Mouse (Mus musculus) midbrain, embryonic 12.5 days (tissue): ENCODE results near the gene Gba. TPM values are rescaled to one million over a fixed set of nuclear protein-coding genes. Genes with fewer than 3 reads are reported as not detected.

ENCODE experiments used
- ATAC-seq: fragments of 200-750 bp; cut with Nextera tagmentation; 2 replicates; pipeline ENCODE4 v1.8.0; 2017; ENCODE audit warnings: low read depth, moderate TSS enrichment, moderate library complexity; ENCODE audit not compliant: low FRiP score
- H3K27ac ChIP-seq: fragments of 300-500 bp; sonication (generic); replicated peaks from 2 replicates; pipeline ENCODE4 v1.5.1; 2016; ENCODE audit warnings: mild to moderate bottlenecking
- H3K27me3 ChIP-seq: fragments of 300-500 bp; sonication (generic); 2 replicates; pipeline ENCODE4 v1.6.1; 2016; ENCODE audit warnings: mild to moderate bottlenecking
- H3K36me3 ChIP-seq: fragments of 300-500 bp; sonication (generic); 2 replicates; pipeline ENCODE4 v1.6.1; 2016
- H3K4me1 ChIP-seq: fragments of 300-500 bp; sonication (generic); 2 replicates; pipeline ENCODE4 v1.6.1; 2016
- H3K4me2 ChIP-seq: fragments of 300-500 bp; sonication (generic); replicated peaks from 2 replicates; pipeline ENCODE4 v1.6.1; 2016; ENCODE audit warnings: mild to moderate bottlenecking, moderate library complexity
- H3K4me3 ChIP-seq: fragments of 300-500 bp; sonication (generic); 2 replicates; pipeline ENCODE4 v1.5.1; 2016; ENCODE audit warnings: mild to moderate bottlenecking
- H3K9ac ChIP-seq: fragments of 300-500 bp; sonication (generic); replicated peaks from 2 replicates; pipeline ENCODE4 v1.6.1; 2016; ENCODE audit warnings: mild to moderate bottlenecking, moderate library complexity
- H3K9me3 ChIP-seq: fragments of 300-500 bp; sonication (generic); 2 replicates; pipeline ENCODE4 v1.6.1; 2016; ENCODE audit warnings: mild to moderate bottlenecking
- WGBS: fragments of 180-500 bp; shearing (Covaris S2); methylation state at CpG from one replicate; pipeline ENCODE4 v1.1.7; 2016; 5-methylcytosine and 5-hydroxymethylcytosine counted together
- polyA plus RNA-seq: library from polyadenylated mRNA; unstranded; fragments of >200 nt; fragmentation: Nextera tagmentation; extraction: Ambion mirVana; gene quantifications from 2 replicates; pipeline ENCODE4 v1.2.1, GENCODE M21; 2016

Gba gene
- polyA plus RNA-seq, 1 experiment from 2014 or later: 45.8 TPM

DNA sequence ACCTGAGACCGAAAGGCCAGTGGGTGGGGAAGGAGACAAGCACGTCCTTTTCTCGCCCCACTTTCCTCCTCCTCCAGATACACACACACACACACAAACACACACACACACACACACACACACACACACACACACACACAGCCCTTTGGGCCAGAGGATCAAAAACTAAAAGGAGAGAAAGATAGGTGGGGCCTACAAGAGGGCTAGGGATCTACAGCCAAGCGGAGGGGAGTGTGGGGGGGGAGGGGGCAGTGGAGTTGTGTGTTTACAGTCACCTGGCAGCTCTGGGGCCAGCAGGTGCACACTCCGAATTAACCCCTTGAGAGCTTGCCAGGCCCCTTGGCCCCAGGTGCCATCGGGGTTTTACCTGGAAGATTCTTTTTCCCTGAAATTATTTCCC lies 29.9 kb downstream of the Gba start:
- no peak overlapping the region for H3K4me2 ChIP-seq
- WGBS: 84% methylated on average over 6 of the region's 6 CpGs
- no peaks in the 10 kb centered on the region for H3K27me3 ChIP-seq
- no peak for ATAC-seq
- H3K4me1 ChIP-seq: peaks cover 18% of the 10 kb centered on the region
- no peak overlapping the region for H3K4me3 ChIP-seq
- no peaks in the 10 kb centered on the region for H3K9me3 ChIP-seq
- no peak overlapping the region for H3K27ac ChIP-seq
- peaks cover 39% of the 10 kb centered on the region for H3K36me3 ChIP-seq
- H3K9ac ChIP-seq: no peak overlapping the region

DNA sequence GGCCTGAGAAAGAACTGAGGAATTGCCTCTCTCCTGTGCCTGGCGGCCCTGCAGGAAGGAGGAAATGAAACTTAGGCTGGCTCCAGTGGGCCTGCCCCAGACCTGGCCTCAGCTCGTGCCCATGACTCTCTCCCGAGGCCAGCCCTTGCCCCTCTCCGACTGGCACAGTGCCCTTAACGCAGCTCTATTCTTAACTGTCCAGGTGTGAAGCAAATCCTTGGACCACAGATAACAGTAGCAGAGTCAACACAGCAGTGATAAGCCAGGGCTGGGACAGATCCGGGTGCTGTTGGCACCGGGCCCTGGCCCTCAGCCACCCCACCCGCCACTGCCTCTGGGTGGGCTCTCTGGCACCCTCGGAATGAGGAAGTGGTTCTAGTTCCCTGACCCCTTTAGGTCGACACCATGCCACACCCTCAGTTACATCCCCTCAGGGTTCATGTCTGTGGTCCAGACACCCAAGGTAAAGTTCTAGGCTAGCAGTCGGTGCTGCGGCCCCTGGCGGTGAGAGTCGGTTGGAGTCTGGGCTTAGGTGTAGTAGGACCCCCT lies 30.9 kb downstream of the Gba start:
- peaks cover 49% of the 10 kb centered on the region for H3K36me3 ChIP-seq
- no peak for ATAC-seq
- peaks cover 7% of the 10 kb centered on the region for H3K4me1 ChIP-seq
- 84% methylated on average over 14 of the region's 14 CpGs for WGBS
- no peak overlapping the region for H3K4me3 ChIP-seq
- no peaks in the 10 kb centered on the region for H3K9me3 ChIP-seq
- no peak overlapping the region for H3K9ac ChIP-seq
- no peaks in the 10 kb centered on the region for H3K27me3 ChIP-seq
- H3K27ac ChIP-seq: no peak overlapping the region
- H3K4me2 ChIP-seq: no peak overlapping the region

DNA sequence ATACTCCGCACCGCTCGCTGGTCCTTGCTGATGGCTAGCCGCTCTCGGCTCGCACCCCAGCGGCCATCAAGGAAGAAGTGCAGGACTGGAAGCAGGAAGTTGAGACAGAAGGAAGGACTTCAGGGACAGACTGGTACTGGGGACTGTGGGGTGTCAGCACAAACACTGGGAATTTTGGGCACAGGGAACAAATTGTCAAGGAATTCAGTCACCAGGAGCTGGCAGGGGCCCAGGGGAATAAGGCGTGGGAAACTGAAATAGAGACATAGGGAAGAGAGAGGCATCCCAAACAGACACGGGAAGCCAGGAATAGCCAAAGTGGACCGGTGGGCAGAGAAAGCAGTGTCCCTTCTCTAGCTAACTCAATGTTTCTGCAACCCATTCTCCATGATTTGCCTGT lies 33.8 kb downstream of the Gba start:
- Histone ChIP-seq H3K4me1 (no peaks in the 10 kb centered on the region), H3K9me3 (no peaks in the 10 kb centered on the region), H3K36me3 (peaks cover 69% of the 10 kb centered on the region), H3K9ac (no peak overlapping the region), H3K27me3 (no peaks in the 10 kb centered on the region), H3K27ac (no peak overlapping the region), H3K4me2 (no peak overlapping the region), H3K4me3 (no peak overlapping the region)
- no peak for ATAC-seq
- WGBS: 88% methylated on average over 10 of the region's 10 CpGs

DNA sequence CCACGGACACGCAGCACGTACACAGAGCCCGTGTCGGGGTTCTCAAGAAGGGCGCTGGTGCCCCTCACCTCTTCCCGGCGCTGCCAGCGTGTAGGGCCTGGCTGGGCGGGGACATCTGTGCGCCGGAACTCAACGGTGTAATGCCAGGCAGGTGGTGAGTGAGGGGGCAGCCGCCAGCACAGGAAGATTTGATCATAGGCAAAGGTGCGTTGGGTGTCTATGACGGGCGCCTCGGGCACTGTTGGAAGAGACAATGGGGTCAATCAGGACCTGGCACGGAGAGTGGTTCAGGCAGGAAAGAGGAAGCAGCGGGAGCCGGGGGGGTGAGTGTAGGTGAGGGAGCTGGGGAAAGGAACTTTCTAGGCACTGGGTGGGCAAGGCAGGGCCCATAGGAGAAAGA lies 35.0 kb downstream of the Gba start:
- WGBS: 96% methylated on average over 21 of the region's 21 CpGs
- H3K9ac ChIP-seq: no peak overlapping the region
- no peaks in the 10 kb centered on the region for H3K9me3 ChIP-seq
- H3K4me2 ChIP-seq: no peak overlapping the region
- peaks cover 3% of the 10 kb centered on the region; the same call in 1 of the 2 replicates for H3K4me1 ChIP-seq
- ATAC-seq: no peak
- no peak overlapping the region for H3K27ac ChIP-seq
- peaks cover 75% of the 10 kb centered on the region for H3K36me3 ChIP-seq
- H3K4me3 ChIP-seq: no peak overlapping the region
- no peaks in the 10 kb centered on the region for H3K27me3 ChIP-seq

DNA sequence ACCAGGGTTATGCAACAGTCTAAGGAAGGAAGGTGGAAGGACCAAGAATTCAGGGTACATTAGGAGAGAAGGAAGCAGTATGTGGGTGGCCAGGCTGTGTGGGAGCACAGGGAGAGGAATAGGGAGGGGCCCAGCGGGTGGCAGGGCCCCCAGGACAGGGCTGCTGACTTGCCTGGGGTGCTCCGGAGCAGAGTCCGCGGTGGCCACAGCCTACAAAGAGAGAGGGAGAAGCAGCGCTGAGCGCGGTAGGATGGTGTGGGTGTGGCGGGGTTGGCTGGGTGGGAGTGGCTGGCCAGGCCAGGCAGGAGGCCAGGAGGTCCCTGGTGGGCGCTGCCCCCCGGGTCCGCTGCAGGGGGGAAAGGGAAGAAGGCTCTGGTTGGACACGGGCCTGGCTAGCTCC lies 35.8 kb downstream of the Gba start:
- H3K9ac ChIP-seq: no peak overlapping the region
- no peaks in the 10 kb centered on the region for H3K9me3 ChIP-seq
- no peak for ATAC-seq
- H3K4me2 ChIP-seq: no peak overlapping the region
- H3K4me3 ChIP-seq: no peak overlapping the region
- no peak overlapping the region for H3K27ac ChIP-seq
- no peaks in the 10 kb centered on the region for H3K27me3 ChIP-seq
- H3K4me1 ChIP-seq: peaks cover 11% of the 10 kb centered on the region
- H3K36me3 ChIP-seq: peaks cover 74% of the 10 kb centered on the region
- WGBS: 66% methylated on average over 10 of the region's 12 CpGs

DNA sequence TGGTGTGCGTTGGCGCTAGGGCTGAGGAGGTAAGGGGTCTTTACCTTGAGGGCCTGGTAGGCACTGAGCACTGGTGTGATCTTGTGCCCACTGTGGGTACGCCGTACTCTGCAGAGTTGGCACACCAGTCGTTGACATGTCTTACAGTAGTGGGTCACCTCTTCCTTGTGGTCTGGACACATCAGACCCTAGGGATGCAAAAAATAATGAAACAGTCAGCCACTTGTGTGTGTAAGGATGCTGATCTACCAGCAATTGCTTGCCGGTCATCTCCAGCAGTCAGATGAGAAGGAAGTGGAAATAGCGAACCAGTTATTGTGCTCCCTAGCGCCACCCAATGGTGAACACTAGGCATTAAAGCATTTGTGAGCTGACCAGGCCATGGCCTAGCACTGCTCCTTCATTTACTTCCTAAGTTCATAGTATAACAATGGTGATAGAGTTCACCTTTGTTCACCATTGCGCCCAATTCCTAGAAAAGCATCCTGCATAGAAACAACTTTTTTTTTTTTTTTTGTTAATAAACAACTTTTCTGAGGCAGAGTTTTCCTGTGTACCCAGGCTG lies 39.7 kb downstream of the Gba start:
- no peak for ATAC-seq
- peaks cover 8% of the 10 kb centered on the region; the same call in 1 of the 2 replicates for H3K27me3 ChIP-seq
- no peaks in the 10 kb centered on the region for H3K9me3 ChIP-seq
- H3K9ac ChIP-seq: no peak overlapping the region
- H3K4me2 ChIP-seq: no peak overlapping the region
- H3K4me3 ChIP-seq: no peak overlapping the region
- WGBS: 74% methylated on average over 9 of the region's 9 CpGs
- peaks cover 38% of the 10 kb centered on the region for H3K36me3 ChIP-seq
- H3K27ac ChIP-seq: no peak overlapping the region
- peaks cover 43% of the 10 kb centered on the region for H3K4me1 ChIP-seq

GRCm38 (mm10) chr3:89243609-89244008 lies 40.9 kb downstream of the Gba start:
- peaks cover 47% of the 10 kb centered on the region for H3K4me1 ChIP-seq
- 13% methylated on average over 14 of the region's 14 CpGs for WGBS
- H3K4me2 ChIP-seq: peak overlapping the region; percentile 91
- peaks cover 26% of the 10 kb centered on the region for H3K36me3 ChIP-seq
- H3K27ac ChIP-seq: peak overlapping the region; percentile 90
- H3K27me3 ChIP-seq: peaks cover 8% of the 10 kb centered on the region; the same call in 1 of the 2 replicates
- H3K9me3 ChIP-seq: no peaks in the 10 kb centered on the region
- ATAC-seq: peak; percentile 23; the same call in 1 of the 2 replicates
- H3K4me3 ChIP-seq: peak overlapping the region; percentile 78
- peak overlapping the region; percentile 71 for H3K9ac ChIP-seq

GRCm38 (mm10) chr3:89244158-89244981 lies 41.6 kb downstream of the Gba start:
- peak overlapping the region; percentile 90 for H3K27ac ChIP-seq
- peak overlapping the region; percentile 71 for H3K9ac ChIP-seq
- WGBS: 10% methylated on average over 25 of the region's 25 CpGs
- H3K4me1 ChIP-seq: peaks cover 47% of the 10 kb centered on the region
- peaks cover 8% of the 10 kb centered on the region; the same call in 1 of the 2 replicates for H3K27me3 ChIP-seq
- H3K36me3 ChIP-seq: peaks cover 21% of the 10 kb centered on the region
- peak; percentile 9 for ATAC-seq
- H3K9me3 ChIP-seq: no peaks in the 10 kb centered on the region
- H3K4me3 ChIP-seq: peak overlapping the region; percentile 78
- peak overlapping the region; percentile 91 for H3K4me2 ChIP-seq

DNA sequence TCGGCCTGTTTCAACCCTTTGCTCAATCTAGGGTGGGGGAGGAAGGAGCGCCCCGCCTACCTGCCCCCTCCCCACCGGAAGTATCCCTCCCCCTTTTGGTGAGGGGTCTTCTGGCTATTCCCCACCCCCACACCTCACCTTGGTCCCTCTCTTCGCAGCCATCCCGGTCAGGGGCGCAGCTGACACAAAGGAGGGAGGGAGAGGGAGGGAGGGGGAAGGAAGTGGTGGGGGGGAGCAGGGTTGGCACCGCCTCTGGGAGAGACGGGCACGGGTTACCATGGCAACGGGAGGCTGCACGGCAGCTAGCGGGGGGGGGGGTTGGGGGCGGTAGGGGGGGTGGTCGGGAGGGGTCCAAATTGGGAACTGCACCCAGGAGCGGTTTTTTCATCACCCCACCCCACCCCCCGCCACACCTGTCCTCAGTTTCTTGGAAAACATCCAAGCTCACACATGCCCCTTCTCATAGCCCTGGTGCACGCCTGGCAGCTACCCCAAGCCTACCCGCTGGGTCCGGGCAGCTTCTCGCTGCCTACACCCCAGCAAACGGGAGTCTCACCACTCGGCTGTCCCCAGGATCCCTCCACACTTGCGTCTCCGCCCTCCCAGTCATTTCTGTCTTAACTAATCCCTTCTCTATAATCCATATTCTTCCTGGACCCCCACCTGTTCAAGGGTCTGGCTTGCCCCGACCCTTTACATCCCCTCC lies 42.4 kb downstream of the Gba start:
- H3K4me1 ChIP-seq: peaks cover 47% of the 10 kb centered on the region

GRCm38 (mm10) chr3:89245688-89246171 lies 43.0 kb downstream of the Gba start, which contains the start of gene Krtcap2:
Gene Krtcap2 (plus strand): TSS chr3:89245966.
- Histone ChIP-seq H3K27me3 (peaks cover 12% of the 10 kb centered on the region; the same call in 1 of the 2 replicates), H3K27ac (peak within 1 kb of the TSS; percentile 90), H3K9ac (peak within 1 kb of the TSS; percentile 78), H3K4me1 (peaks cover 48% of the 10 kb centered on the region), H3K4me3 (peak within 1 kb of the TSS; percentile 78), H3K36me3 (peaks cover 15% of the 10 kb centered on the region; the same call in 1 of the 2 replicates), H3K9me3 (no peaks in the 10 kb centered on the region), H3K4me2 (peak within 1 kb of the TSS; percentile 91)
- WGBS: 6% methylated on average over 20 of the region's 20 CpGs
- peak; percentile 35 for ATAC-seq

More for the DNA sequence above, 42.4 kb downstream of the Gba start:
- H3K4me3 ChIP-seq: peak overlapping the region; percentile 78
- WGBS: 0% methylated on average over 14 of the region's 26 CpGs
- H3K9ac ChIP-seq: peak overlapping the region; percentile 71
- peaks cover 12% of the 10 kb centered on the region; the same call in 1 of the 2 replicates for H3K27me3 ChIP-seq
- H3K4me2 ChIP-seq: peak overlapping the region; percentile 91
- H3K36me3 ChIP-seq: peaks cover 17% of the 10 kb centered on the region
- ATAC-seq: peak; percentile 41
- H3K27ac ChIP-seq: peak overlapping the region; percentile 90
- H3K9me3 ChIP-seq: no peaks in the 10 kb centered on the region

DNA sequence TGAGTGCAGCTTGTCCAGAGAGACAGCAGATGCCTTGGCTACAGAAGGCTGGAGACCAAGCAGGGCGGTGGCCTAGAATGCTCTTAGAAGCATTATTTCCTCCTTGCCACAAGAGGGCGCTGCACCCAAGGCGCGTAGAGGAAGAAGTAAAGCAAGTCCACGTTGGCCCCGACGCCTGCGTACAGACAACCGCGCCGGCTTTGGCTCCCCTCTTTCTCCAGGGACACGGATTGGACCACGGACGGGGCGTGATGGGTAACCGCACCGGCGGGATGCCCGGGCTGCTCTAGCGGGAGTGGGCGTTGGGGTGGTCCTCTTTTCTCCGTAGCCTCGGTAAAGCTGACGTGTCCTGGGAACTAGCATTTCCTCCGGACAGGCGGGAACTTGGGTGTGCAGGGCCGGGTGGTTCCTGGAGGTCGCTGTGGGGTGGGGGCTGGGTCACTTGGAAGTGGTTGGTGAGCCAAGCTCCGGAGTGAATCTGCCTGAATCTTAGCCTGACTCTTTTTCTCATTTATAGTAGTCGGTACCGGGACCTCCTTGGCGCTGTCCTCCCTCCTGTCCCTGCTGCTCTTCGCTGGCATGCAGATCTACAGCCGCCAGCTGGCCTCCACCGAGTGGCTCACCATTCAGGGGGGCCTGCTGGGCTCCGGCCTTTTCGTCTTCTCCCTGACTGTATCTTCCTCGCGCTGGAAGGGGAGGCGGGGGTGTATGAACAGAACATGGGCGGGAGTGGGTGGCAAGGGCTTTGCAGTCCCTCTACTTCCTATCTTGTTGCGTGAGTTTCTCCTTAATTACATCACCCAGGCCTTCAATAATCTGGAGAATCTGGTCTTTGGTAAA lies 43.8 kb downstream of the Gba start, which contains the start of gene Trim46:
Gene Trim46, minus strand, starts transcription at position 49 of the 840 bp plus-strand sequence.
- peak within 1 kb of the TSS; percentile 90 for H3K27ac ChIP-seq
- WGBS: under 1% methylated on average over 42 of the region's 42 CpGs
- peak; percentile 55 for ATAC-seq
- H3K4me1 ChIP-seq: peaks cover 56% of the 10 kb centered on the region
- H3K9me3 ChIP-seq: no peaks in the 10 kb centered on the region
- H3K36me3 ChIP-seq: peaks cover 9% of the 10 kb centered on the region; the same call in 1 of the 2 replicates
- H3K4me2 ChIP-seq: peak within 1 kb of the TSS; percentile 91
- H3K27me3 ChIP-seq: peaks cover 19% of the 10 kb centered on the region
- peak within 1 kb of the TSS; percentile 78 for H3K4me3 ChIP-seq
- peak within 1 kb of the TSS; percentile 78 for H3K9ac ChIP-seq
